Mouse (Mus musculus): ENCODE results near the gene Ankrd17. TPM values are rescaled to one million over a fixed set of nuclear protein-coding genes. Genes with fewer than 3 reads are reported as not detected.
A peak's percentile ranks its signal among the peaks of the same experiment; 100 is the strongest.

The Ankrd17 gene
- polyA plus RNA-seq, 1 experiment from 2014 or later: 29.9 TPM

DNA sequence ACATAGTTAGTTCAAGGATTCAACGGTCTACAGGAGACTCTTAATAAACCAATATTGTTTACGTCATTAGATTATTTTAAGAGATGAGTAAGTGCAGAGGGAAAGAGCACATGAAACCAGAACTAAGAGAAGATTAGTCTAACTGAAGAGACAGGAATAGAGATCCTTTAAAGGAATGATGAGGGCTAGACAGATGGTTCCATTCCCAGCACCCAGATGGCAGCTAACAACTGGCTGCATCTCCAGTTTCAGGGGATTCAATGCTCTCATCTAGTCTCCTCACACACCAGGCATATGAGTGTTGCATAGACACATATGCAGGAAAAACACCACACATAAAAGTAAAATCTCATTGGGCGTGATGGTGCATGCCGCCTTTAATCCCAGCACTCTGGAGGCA is 133.1 kb downstream of the Ankrd17 start:
- Histone ChIP-seq H3K4me2 (no peak overlapping the region), H3K4me3 (no peak overlapping the region), H3K9ac (no peak overlapping the region), H3K27ac (no peak overlapping the region), H3K4me1 (no peaks in the 10 kb centered on the region), H3K9me3 (no peaks in the 10 kb centered on the region), H3K36me3 (replicated peaks) (peaks cover 51% of the 10 kb centered on the region), H3K27me3 (replicated peaks) (no peaks in the 10 kb centered on the region)
- ATAC-seq (replicated peaks): no peak
- WGBS: 93% methylated on average over 4 of the region's 4 CpGs

DNA sequence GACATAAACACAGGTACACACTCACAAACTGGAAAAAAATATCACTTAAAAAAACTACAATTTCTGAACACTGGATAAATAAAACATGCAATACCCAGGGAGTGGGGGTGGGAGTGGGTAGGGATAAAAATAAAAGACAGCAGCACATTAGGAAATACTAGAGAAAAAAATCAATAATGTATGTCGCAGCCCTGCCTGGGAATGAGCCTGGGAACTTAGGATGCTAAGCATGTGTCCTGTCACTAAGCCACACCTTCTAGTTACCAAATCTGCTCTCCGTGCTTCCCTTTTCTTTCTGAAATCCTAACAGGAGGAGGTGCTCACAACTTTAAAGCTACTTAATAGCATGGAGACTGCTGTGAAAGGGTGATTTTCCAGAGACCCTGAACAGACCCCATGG is 136.6 kb downstream of the Ankrd17 start:
- H3K4me2 ChIP-seq: no peak overlapping the region
- no peak for ATAC-seq (replicated peaks)
- no peak overlapping the region for H3K9ac ChIP-seq
- H3K36me3 ChIP-seq (replicated peaks): peaks cover 50% of the 10 kb centered on the region
- no peak overlapping the region for H3K27ac ChIP-seq
- H3K4me3 ChIP-seq: no peak overlapping the region
- no peaks in the 10 kb centered on the region for H3K27me3 ChIP-seq (replicated peaks)
- WGBS: 90% methylated on average over 2 of the region's 2 CpGs
- H3K4me1 ChIP-seq: no peaks in the 10 kb centered on the region
- no peaks in the 10 kb centered on the region for H3K9me3 ChIP-seq

DNA sequence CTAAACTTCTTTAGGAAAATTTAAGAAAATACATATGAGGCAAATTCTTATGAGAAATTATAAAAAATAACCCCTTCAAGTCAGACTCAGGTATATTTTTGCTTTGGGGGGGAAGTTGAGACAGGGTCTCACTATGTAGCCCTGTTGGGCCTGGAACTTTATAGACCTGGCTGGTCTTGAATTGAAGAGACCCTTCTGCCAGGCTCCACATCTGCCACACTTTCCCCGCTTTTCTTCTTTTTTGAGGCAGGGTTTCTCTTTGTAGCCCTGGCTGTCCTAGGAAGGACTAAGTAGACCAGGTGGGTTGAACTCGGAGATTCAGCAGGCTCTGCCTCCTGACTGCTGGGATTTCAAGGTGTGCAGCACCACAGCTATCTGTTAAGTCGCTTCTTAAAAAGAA is 139.7 kb downstream of the Ankrd17 start:
- Histone ChIP-seq H3K36me3 (replicated peaks) (peaks cover 31% of the 10 kb centered on the region), H3K9ac (no peak overlapping the region), H3K4me3 (no peak overlapping the region), H3K4me1 (peaks cover 10% of the 10 kb centered on the region), H3K9me3 (no peaks in the 10 kb centered on the region), H3K27ac (no peak overlapping the region), H3K27me3 (replicated peaks) (no peaks in the 10 kb centered on the region), H3K4me2 (no peak overlapping the region)
- WGBS: 95% methylated on average over 3 of the region's 3 CpGs
- ATAC-seq (replicated peaks): no peak

DNA sequence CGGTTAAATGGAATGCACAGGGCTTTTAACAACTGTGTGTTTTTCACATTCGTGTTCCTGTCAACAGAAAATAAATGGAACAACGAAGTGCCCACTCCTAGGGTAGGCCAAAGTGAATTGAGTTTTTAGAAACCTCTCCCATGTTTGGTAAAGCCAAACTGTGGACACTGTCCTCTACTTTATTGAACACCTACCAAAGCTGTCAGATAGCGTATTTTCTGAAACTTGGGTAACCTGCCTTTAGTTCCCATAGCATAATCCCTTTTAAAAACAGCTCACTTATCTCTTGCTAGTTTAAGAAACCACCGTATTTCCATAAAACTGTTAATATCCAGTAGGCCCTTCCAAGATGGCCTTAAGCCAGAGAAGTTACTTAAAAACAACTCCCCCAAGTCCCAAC is 141.6 kb downstream of the Ankrd17 start:
- Histone ChIP-seq H3K27ac (no peak overlapping the region), H3K27me3 (replicated peaks) (no peaks in the 10 kb centered on the region), H3K4me1 (peaks cover 10% of the 10 kb centered on the region), H3K36me3 (replicated peaks) (peaks cover 24% of the 10 kb centered on the region), H3K9me3 (no peaks in the 10 kb centered on the region), H3K4me2 (no peak overlapping the region), H3K4me3 (no peak overlapping the region), H3K9ac (no peak overlapping the region)
- 87% methylated on average over 5 of the region's 5 CpGs for WGBS
- no peak for ATAC-seq (replicated peaks)

DNA sequence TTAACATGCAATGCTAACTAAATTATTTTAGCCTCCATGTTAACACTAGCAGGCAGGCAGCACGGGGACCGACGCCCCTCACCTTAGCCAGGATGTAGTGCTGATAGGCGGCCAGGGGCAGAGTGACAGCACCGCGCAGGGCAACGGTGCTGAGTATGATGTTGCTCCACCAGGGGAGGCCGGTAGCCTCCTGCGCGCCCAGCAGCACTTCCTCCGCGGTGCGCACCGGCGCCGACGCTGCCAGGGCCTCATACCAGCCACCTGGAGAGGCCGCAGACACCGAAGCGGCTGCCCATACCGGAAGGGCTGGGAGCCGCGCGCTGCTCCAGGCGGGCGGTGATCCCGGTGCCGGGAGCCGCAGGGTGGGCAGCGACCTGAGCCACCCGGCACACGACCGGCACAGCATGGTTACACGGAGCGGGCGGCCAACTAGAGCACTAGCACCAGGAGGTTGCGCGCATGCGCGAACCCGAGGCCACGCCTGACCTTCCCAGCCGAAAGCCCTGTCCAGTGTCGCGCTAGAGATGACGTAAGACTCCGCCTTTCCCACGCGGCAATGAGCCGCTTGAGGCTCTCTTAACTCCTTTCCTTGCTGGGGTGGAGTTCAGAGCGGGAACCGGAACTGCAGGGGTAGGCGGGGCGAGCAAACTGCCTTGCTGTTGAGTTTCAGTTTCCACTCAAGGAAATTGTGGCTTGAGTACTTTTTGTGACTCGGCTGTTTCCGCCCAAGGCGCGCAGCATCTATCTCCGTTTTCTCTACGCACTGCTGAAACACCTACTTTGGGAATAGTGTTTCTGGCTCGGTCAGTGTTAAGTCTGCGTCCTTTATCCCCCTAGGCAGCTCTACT is 142.6 kb downstream of the Ankrd17 start, which contains the start of gene Cox18:
Gene Cox18, minus strand, starts transcription at position 468 of the 848 bp plus-strand sequence.
- WGBS: under 1% methylated on average over 62 of the region's 62 CpGs
- Histone ChIP-seq H3K27me3 (replicated peaks) (no peaks in the 10 kb centered on the region), H3K36me3 (replicated peaks) (peaks cover 21% of the 10 kb centered on the region), H3K9ac (peak within 1 kb of the TSS; percentile 88), H3K4me1 (peaks cover 10% of the 10 kb centered on the region), H3K9me3 (no peaks in the 10 kb centered on the region), H3K4me2 (peak within 1 kb of the TSS; percentile 83), H3K4me3 (peak within 1 kb of the TSS; percentile 95), H3K27ac (peak within 1 kb of the TSS; percentile 93)
- peak; percentile 98 for ATAC-seq (replicated peaks)

DNA sequence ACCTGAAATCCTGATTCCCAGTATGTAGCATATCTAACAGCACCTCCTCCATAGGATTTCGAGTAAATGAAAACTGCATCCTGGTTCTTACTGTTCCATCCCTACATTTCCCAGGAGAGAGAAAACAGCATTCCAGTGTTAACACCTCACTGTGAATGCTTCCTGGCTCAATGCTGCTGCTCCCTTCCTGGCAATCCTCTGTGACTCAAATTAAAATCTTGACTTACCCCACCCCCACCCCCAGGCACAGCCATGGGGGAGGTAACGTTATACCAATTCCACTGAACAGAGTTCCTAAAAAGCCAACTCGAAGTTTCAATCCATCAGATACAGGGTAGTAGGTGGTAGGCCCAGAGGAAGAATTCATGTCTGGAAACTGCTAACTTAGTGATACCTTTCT is 143.4 kb downstream of the Ankrd17 start:
- Histone ChIP-seq H3K9me3 (no peaks in the 10 kb centered on the region), H3K4me3 (peak overlapping the region; percentile 95), H3K4me1 (peaks cover 10% of the 10 kb centered on the region), H3K27ac (peak overlapping the region; percentile 93; the same call in 1 of the 2 replicates), H3K9ac (peak overlapping the region; percentile 88), H3K36me3 (replicated peaks) (peaks cover 16% of the 10 kb centered on the region), H3K27me3 (replicated peaks) (no peaks in the 10 kb centered on the region), H3K4me2 (peak overlapping the region; percentile 83)
- 32% methylated on average over 3 of the region's 3 CpGs for whole genome bisulfite sequencing
- ATAC-seq (replicated peaks): 0 out of 2 replicates have a peak, but pooled peaks have one; percentile 4

DNA sequence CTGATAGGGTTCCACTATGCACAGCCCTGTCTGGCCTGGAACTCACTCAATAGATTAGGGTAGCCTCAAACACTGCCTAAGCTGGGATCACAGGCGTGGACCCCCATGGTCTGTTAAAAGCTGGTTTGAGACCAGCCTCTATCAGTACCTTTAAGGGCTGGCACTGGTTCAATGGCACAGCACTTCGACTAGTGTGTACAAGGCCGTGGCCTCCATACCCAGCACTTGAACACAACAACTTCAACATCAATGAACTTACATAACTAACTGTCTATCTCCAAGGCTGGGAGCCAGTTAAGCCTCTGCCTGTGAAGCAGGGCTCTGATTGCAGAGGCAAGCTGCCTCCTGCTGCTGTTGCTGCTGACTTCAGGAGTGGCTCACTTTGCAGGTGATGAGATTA is 148.6 kb downstream of the Ankrd17 start:
- WGBS: 97% methylated on average over 3 of the region's 3 CpGs
- Histone ChIP-seq H3K27me3 (replicated peaks) (no peaks in the 10 kb centered on the region), H3K9ac (no peak overlapping the region), H3K4me2 (no peak overlapping the region), H3K36me3 (replicated peaks) (peaks cover 15% of the 10 kb centered on the region; the same call in 1 of the 2 replicates), H3K9me3 (no peaks in the 10 kb centered on the region), H3K27ac (no peak overlapping the region), H3K4me1 (peaks cover 5% of the 10 kb centered on the region), H3K4me3 (no peak overlapping the region)
- ATAC-seq (replicated peaks): no peak

DNA sequence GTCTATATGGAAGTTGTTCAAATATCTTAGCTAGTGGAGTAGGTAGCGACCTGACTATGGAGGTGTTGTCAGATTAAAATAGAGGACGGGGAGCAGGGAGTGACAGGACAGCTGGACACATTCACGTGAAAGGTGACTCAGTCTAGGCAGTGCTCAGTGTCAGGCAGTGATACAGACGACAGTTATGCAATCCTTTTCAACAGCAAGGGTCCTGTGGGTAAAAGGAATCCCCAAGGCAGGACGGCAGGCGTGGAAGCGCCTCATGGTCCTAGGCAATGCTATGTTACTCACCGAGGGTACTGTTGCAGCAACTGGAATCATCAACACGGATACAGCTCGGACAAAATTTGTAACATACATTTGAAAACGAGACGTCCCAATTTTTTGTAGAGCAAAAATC is 149.2 kb downstream of the Ankrd17 start:
- Histone ChIP-seq H3K27me3 (replicated peaks) (no peaks in the 10 kb centered on the region), H3K9ac (no peak overlapping the region), H3K4me1 (peaks cover under 1% of the 10 kb centered on the region; the same call in 1 of the 2 replicates), H3K4me3 (no peak overlapping the region), H3K36me3 (replicated peaks) (peaks cover 15% of the 10 kb centered on the region; the same call in 1 of the 2 replicates), H3K9me3 (no peaks in the 10 kb centered on the region), H3K27ac (no peak overlapping the region), H3K4me2 (no peak overlapping the region)
- WGBS: 95% methylated on average over 12 of the region's 12 CpGs
- no peak for ATAC-seq (replicated peaks)

DNA sequence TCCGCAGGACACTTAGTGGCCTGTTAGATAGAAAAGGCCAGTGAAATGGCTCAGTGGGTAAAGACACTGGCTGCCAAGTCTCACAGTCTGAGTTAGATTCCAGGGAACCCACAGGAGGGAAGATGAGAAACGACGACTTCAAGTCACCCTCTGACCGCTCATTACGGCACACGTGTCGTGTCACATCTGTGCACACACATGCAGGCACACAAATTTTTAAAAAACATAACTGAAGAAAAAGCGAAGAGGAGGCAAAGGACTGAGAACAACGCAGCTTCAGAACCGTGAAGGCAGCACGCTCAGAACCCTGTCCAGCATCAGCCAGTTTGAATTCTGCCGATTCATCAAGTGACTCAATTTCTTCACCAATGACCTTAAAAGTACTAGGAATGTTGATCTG is 153.0 kb downstream of the Ankrd17 start:
- Histone ChIP-seq H3K27ac (no peak overlapping the region), H3K36me3 (replicated peaks) (peaks cover 9% of the 10 kb centered on the region; the same call in 1 of the 2 replicates), H3K4me1 (no peaks in the 10 kb centered on the region), H3K9me3 (no peaks in the 10 kb centered on the region), H3K27me3 (replicated peaks) (no peaks in the 10 kb centered on the region), H3K4me2 (no peak overlapping the region), H3K9ac (no peak overlapping the region), H3K4me3 (no peak overlapping the region)
- ATAC-seq (replicated peaks): no peak
- WGBS: 98% methylated on average over 12 of the region's 12 CpGs

DNA sequence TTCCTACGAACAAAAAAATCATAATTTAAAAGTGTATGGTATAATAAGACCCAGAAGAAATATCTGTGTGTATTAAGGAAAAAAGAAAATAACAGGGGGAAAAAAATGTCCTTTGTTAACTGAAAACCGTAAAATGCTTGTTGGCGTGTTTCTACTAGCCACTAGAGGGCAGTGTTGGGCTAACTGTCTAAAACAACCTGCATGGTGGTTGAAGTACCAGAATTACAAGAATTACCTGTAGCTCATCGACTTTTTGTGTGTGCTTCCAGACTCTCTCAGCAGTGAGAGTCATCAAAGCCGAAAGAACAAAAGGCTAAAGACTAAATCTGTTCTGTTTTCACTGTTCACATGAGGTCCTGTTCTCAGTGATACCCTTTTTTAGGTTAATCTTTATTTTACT is 163.2 kb downstream of the Ankrd17 start:
- Histone ChIP-seq H3K4me1 (no peaks in the 10 kb centered on the region), H3K27me3 (replicated peaks) (no peaks in the 10 kb centered on the region), H3K4me2 (no peak overlapping the region), H3K36me3 (replicated peaks) (no peaks in the 10 kb centered on the region), H3K9ac (no peak overlapping the region), H3K4me3 (no peak overlapping the region), H3K27ac (no peak overlapping the region), H3K9me3 (no peaks in the 10 kb centered on the region)
- WGBS: 21% methylated on average over 5 of the region's 5 CpGs
- ATAC-seq (replicated peaks): peak; percentile 55; the same call in 1 of the 2 replicates

DNA sequence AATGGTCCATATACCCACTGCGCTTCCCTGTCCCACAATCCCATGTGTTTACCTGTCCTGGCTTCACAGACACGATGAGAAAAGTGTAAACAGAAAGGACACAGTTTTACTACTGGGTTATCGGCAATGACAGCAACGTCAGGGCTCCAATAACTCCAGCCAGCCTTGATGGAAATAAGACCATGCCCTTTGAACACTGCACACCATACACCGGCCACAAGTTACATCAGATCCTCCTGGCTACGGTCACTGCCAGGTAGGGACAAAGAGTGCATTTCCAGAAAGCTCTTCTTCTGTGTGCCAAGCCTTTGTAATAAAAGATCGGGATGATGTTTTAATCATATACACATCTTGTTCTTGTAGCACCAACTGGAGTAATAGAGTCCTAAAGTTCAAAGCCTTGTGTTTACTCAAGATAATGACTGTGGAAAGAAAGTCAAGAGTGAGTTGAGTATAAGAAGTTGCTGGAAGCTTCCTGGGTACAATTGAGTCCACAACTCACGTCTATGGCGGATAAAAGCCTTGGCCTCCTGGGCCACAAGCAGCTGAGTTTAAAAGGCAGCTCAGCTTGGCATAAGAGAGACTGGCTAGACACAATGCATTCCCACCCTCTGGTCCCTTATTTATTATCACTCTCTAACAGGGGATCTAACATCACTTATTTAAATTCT is 163.8 kb downstream of the Ankrd17 start:
- peak; percentile 59 for ATAC-seq (replicated peaks)
- H3K9me3 ChIP-seq: no peaks in the 10 kb centered on the region
- 82% methylated on average over 9 of the region's 9 CpGs for WGBS
- no peaks in the 10 kb centered on the region for H3K36me3 ChIP-seq (replicated peaks)
- H3K9ac ChIP-seq: no peak overlapping the region
- H3K4me3 ChIP-seq: no peak overlapping the region
- no peaks in the 10 kb centered on the region for H3K27me3 ChIP-seq (replicated peaks)
- no peaks in the 10 kb centered on the region for H3K4me1 ChIP-seq
- no peak overlapping the region for H3K27ac ChIP-seq
- no peak overlapping the region for H3K4me2 ChIP-seq

DNA sequence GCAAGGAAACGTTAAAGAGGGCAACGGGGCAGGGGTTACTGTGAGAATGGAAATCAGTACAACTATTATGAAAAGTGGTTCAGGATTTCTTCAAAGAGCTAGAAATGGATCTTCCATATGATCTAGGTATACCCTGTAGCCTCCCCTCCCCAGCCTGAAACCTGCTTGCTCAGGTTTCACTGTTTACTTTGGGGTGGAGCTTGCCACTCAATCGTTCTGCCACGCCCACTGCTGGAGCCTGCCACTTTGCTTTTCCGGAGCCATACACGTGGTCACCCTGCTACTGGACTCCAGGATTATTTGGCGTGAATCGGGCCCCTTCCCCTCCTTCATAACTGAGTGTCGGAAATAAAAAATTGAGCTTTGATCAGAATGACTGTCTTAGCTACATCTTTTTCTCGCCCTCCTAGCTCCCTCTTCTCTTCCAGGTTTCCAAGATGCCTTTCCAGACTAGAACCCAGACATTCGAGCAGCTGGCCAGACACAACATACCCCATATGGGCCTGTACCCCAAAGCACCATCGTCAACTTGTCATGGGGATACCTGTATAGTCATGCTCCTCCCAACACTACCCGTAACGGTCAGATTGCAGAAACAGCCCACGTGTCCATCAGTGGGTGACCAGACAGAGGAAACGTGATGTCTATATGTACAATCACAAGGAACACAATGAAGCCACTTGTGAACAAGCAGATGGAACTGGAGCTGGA is 166.3 kb downstream of the Ankrd17 start:
- Histone ChIP-seq H3K4me1 (no peaks in the 10 kb centered on the region), H3K27ac (no peak overlapping the region), H3K27me3 (replicated peaks) (no peaks in the 10 kb centered on the region), H3K9me3 (no peaks in the 10 kb centered on the region), H3K4me3 (no peak overlapping the region), H3K4me2 (no peak overlapping the region), H3K36me3 (replicated peaks) (no peaks in the 10 kb centered on the region), H3K9ac (no peak overlapping the region)
- 67% methylated on average over 16 of the region's 16 CpGs for WGBS
- no peak for ATAC-seq (replicated peaks)

Measured in midbrain, embryonic 15.5 days (tissue).